Mouse (Mus musculus) CD4-positive, CD25-positive, alpha-beta regulatory T cell, adult 4 months (primary cell): ENCODE data around the gene Tmem253. TPM values are rescaled to one million over a fixed set of nuclear protein-coding genes. Genes with fewer than 3 reads are reported as not detected.

Experiments
- ATAC-seq: one replicate; pipeline ENCODE4 v1.8.0; 2017
- polyA plus RNA-seq, 2 experiments: library from polyadenylated mRNA; unstranded; fragments of 100-300 nt; shearing (Covaris generic); gene quantifications; one replicate each; pipeline ENCODE4 v1.2.1; 2017

The Tmem253 gene
- polyA plus RNA-seq, 2 experiments from 2014 or later, result 0.63 TPM; not detected in 1

DNA sequence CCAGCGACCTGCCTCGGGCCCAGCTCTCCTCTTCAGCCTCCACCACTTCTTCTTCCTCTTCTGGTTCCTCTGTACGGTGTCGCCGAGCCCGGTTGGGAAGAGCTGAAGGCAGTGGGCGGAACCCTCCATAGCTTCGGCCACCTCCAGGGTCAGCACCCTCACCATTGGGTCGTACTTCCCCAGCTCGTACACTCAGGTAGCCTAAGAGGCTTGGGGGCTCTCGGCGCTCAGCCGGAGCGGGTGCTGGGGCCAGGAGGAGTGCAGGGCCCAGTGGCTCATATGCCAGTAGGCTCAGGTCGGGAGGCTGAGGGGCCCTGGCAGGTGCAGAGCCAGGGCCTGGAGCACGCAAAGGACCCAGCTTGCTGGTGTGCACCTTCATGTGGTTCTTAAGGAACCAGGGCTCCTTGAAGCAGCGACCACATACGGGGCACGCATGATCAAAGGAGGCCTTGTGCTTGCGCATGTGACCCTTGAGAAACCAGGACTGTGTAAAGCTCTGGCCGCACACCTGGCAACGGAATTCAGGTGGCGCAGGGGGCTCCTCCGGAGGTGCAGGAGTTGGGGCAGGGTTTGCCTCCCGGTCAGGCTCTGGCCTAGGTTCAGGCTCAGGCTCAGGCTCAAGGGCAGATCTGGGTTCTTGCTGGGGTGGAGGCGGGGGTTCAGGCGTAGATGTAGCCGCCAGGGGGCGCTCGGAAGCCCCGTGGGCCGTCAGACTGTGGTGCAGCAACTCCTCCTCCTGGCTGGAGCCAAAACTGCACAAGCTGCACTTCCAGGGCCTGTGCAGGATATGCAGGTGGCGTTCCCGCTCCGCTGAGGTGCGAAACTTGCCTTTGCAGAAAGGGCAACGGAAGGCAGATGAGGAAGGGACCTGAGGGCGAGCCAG is 6.9 kb upstream of the Tmem253 start:
- ATAC-seq, result peak; percentile 78

- ATAC-seq, result no peak
These were observed 6.1 kb upstream of the Tmem253 start for GRCm38 (mm10) chr14:52009361-52009760.

DNA sequence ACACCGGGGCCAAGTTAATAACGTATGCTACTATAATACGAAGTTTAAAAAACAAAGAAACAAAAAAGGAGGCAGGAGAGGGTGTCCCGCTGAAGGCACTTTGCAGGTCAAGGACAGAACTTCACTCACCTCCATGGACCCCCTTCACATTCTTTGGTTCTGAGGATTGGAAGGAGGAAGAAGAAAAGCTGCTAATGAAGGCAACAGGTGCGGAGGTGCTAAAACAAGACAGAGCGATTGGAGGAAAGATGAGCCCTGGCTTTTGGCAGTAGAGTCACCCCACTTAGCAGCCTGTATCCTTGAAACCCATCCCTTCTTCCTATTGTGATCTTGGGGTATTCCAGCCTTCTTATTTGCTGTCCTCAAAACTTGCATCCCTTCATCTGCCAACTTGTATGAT is 5.6 kb upstream of the Tmem253 start:
- ATAC-seq, result no peak

- no peak for ATAC-seq
These were observed 4.9 kb upstream of the Tmem253 start for GRCm38 (mm10) chr14:52010446-52011111.

DNA sequence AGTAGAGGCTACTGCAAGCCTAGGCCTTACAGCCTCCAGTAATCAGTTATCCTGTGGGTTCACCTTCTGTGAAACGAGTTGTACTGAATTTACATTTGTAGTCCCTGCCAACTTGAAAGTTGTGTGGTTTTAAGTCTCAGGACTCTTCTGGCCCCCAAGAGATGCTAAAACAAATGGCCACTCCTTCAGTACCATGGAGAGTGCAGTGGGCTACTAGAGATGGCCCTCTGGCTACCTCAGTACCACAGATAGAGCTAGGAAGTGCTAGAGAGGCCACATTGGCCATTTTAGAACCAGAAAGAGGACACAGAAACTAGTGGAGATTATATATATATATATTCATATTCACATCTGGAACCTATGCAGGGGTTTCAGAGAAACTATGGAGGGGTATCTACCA is 3.8 kb upstream of the Tmem253 start:
- no peak for ATAC-seq

DNA sequence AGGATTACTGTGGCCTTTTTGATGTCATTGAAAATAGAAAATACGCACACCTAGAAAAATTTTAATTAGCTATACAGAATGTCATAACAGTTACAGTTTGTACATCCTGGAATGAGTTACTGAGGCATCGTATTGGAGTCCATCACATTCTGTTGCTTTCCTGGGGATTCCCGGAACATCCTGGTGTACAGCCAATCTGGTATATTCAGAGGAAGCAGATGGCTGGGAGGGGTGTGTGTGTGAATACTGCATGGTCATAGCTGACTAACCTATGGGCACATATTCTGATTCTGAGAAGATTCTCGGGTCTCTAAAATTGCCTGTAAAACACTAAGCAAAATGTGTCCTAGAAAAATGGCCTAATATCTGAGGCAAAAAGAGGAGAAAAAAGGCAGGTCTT is 3.4 kb upstream of the Tmem253 start:
- ATAC-seq, result no peak

DNA sequence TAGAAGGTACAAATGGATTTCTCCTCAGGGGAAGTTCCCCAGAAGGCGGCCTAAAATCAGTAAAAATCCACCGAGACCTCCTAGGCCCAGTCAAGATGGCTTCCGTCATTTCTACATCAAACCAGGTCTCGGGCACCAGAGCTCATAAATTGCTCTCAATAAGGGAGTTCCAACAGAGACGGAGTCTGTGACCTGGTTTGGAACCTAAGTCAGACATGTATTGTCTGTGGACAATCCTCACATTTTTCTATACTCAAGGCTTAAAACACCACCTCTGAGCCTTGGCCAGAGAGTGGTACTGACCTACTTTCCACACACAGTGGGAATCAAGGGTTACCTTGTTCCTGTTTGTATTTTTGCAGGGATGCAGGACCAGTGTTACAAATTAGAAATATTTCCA is 2.9 kb upstream of the Tmem253 start:
- ATAC-seq, result no peak

- no peak for ATAC-seq
These were observed 2.3 kb upstream of the Tmem253 start for GRCm38 (mm10) chr14:52013021-52013610.

DNA sequence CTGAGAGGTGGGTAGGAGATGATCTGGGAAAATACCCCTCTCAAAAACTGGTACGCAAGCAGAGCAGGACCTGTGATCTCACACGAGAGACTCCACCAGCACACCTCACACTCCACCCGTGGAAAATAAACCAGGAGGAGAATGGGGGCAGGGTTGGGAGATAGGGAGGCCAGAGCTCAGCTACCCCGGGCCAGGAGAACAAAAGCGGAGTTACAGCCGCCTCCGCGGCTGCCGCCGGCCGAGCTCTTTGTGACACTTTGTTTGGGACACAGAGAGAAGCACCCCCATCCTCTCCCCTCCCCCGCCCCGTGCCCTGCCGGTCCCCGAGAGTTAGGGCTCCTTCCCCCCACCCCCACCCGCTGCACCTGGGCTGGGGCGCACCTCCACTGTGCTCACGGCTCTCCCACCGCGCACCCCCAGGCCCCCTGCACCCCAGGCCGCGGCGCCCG is 1.7 kb upstream of the Tmem253 start:
- peak; percentile 42 for ATAC-seq

- ATAC-seq, result no peak
These were observed 1.1 kb upstream of the Tmem253 start for GRCm38 (mm10) chr14:52014271-52014760.

DNA sequence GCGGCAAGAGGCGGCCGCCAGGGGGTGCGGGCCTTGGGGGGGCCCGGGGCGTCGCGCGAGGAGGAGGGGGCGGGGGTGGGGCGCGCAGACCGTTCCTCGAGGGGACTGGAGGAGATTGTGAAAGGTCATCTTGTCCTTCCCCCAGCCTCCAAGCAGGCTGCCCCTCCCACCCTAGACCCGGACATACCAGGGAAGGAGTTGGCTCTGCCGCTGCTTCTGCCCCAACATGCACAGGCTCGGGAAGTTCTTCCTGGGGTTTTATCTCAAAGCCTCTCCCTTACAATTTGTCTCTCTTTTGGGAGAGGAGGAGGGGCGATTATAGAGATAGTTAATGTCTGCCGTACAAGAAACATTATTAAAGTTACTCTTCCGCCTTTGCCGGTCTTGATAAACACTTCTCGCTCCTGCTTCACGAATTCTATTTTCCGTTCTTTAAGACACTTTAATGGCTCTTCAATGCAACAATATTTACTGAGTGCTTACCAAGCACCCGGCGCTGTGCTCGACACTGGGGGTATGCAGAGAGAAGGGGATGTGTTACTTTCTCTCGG is 622 bp upstream of the Tmem253 start:
- no peak for ATAC-seq

- ATAC-seq, result no peak
These were observed 1.4 kb downstream of the Tmem253 start for GRCm38 (mm10) chr14:52016625-52017405.

- no peak for ATAC-seq
These were observed 2.2 kb downstream of the Tmem253 start for GRCm38 (mm10) chr14:52017662-52018061.

DNA sequence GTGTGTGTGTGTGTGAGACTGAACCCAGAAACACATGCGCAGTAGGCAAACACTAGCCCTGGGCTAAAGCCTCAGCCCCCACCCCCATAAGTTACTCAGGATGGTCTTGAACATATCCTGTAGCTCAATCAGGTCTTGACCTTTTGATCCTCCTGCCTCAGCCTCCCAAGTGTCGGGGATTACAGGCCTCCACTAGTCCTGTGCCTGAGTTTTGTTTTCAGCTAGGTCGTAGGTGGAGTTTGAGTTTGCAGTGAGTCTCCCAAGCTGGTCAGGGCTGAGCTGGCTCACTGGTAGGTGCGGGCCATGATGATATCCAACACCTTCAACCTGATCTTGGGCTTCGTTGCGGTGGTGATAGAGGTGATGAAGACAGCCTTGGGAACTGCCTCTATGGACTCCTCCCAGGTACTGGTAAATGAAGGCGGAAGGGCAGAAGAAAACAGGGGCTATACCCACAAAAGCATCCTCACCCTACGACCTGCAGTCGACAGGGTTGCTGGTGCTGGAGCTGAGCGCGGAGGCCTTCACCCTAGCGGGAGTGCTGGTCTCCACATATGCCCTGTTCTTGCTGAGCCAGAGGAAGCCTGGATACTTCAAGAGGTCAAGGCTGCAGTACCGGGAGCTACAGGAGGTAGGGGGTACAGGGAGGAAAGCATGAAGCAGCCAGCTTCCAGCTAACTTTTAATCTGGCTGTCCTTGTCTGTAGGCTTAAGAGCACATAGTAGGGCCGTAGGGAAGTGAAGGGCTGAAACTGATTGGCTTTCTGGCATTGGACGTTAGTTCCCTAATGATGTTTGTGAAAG is 3.0 kb downstream of the Tmem253 start:
- no peak for ATAC-seq

GRCm38 (mm10) chr14:52019051-52019589 is 3.7 kb downstream of the Tmem253 start:
- peak; percentile 25 for ATAC-seq

DNA sequence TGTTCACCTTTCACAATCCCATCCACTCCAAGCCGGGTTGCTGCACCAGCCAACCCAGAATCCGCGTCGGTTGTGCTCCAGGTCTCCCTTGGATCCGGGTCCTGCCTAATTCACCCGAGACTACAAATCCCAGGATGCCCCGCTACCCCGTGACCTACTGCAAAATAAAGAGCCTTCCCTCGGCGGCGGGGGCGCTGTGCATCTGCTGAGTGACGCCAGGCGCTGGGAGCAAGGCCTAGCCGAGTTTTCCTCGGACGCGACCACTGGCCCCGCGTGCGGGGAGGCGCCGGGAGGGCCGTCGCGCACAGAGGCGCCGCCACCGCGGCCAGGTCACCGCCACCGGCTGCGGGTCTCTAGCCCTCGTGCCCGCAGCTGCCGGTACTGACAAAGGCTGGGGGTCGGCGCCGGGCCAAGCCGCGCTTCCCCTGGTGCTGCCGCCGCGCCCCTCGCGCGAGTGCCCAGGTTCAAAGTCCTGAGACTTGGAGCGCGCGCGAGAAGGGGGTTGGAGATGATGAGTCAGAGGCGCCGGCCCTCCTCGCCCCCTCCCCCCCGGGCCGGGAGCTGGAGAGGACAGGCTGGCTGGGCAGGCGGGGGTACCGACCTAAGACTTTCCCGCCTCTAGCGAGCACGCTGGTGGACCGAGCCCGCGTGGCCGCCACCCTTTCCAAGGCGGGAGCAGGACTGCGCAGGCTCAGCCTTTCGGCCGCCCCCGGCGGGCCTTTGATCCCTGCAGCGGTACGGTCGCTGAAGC is 4.3 kb downstream of the Tmem253 start:
- ATAC-seq, result peak; percentile 76

DNA sequence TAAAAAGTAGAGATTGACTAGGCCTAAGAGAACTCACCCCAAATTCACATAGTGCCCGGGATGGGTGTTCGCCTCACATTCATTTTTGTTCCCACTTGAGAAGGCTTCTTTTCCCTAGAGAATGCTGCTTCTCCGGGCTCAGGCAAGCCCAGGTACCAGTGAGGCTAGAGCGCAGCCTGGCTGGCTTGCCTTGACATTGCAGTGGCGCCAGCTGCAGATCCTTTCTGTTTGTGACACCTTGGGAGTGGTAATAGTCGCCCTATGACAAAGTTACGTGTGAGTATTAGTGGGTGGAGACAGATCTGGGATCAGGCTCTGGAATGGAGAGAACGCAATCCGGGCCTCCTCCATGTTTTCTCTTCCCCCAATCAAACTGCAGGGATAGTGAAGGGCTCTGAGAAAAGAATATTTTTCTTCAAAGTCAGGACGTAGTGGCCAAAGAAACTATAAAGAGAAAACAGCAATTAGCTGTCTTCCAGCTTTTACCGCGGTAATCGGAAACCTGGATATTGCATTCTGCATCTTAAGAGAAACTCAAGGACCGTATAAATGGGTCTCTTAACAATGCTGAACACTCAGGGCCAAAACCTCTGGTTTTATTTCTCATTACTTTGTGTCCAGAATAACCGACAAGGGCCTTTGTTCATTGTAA is 5.2 kb downstream of the Tmem253 start, which contains the start of gene Zfp219:
TSS of gene Zfp219 (minus strand) at position 248 of the 652 bp plus-strand sequence.
- ATAC-seq, result peak; percentile 9

- no peak for ATAC-seq
These were observed 5.7 kb downstream of the Tmem253 start for GRCm38 (mm10) chr14:52021138-52021529.

DNA sequence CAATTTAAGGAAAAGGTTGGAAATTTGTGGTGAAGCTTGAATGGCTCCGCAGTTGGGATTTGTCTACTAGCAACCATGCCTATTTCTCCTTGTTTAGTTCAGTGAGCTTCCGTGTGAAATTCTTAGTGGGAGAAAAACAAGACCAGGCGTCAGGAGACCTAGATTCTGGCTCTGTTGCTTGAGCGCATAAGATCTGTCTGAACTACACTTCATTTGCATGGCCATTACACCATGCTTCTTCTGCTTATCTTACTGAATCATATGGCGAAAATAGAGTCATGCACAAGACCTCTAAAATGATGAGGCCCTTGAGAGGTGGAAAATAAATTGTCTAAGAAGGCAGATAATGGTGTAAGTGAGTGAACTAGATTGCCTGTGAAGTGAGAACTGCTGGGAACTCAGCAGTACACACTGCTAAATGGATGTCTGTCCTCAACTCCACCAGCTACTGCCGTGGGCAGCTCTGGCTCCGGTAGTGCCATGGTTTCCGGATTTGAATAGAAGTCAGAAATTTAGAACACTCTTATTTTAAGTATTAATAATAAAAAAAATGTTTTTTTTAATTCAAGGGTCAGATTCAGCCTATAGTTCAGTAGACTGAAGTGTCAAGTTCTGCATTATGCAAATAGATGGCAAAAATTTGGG is 6.2 kb downstream of the Tmem253 start:
- no peak for ATAC-seq
